Mouse (Mus musculus) monocyte, adult 5-6 weeks (primary cell): ENCODE measurements around the gene Hmgb2. TPM values are rescaled to one million over a fixed set of nuclear protein-coding genes. Genes with fewer than 3 reads are reported as not detected.
"Not testable (repeated sequence)": the region's sequence is repeated elsewhere in the genome, so short reads cannot be mapped to it uniquely, and the experiment has no call there.

Experiments used
- ATAC-seq: fragments of 153-309, 156-312 bp; replicated peaks from 2 replicates; pipeline ENCODE4 v1.8.0; 2017; ENCODE audit warnings: mild to moderate bottlenecking; ENCODE audit not compliant: low TSS enrichment, insufficient number of reproducible peaks, severe bottlenecking, poor library complexity, low FRiP score
- total RNA-seq: library from RNA; stranded (forward); fragments of 200-1000, 200-491, 200-594 nt; gene quantifications from 3 replicates; pipeline ENCODE4 v1.2.3, GENCODE M21; 2017

The Hmgb2 gene
- total RNA-seq, 1 experiment from 2014 or later, result 175 TPM

- not testable (repeated sequence) for ATAC-seq
Measured at GRCm38 (mm10) chr8:57505500-57505899, 6.2 kb upstream of the Hmgb2 start.

- no peak for ATAC-seq
Measured at GRCm38 (mm10) chr8:57507556-57508063, 4.1 kb upstream of the Hmgb2 start.

- no peak for ATAC-seq
Measured at GRCm38 (mm10) chr8:57508657-57509056, 3.0 kb upstream of the Hmgb2 start.

- no peak for ATAC-seq
Measured at GRCm38 (mm10) chr8:57510791-57511315, 854 bp upstream of the Hmgb2 start.

- ATAC-seq, result no peak
Measured at GRCm38 (mm10) chr8:57512141-57513056, 692 bp downstream of the Hmgb2 start.

- ATAC-seq, result not testable (repeated sequence)
Measured at GRCm38 (mm10) chr8:57513178-57513661, 1.5 kb downstream of the Hmgb2 start.

- not testable (repeated sequence) for ATAC-seq
Measured at GRCm38 (mm10) chr8:57516685-57517084, 5.0 kb downstream of the Hmgb2 start.

GRCm38 (mm10) chr8:57517723-57518122 is 6.0 kb downstream of the Hmgb2 start:
- ATAC-seq, result no peak

- no peak for ATAC-seq
Measured at GRCm38 (mm10) chr8:57520186-57520786, 8.6 kb downstream of the Hmgb2 start.

GRCm38 (mm10) chr8:57528036-57528435 is 16.3 kb downstream of the Hmgb2 start:
- no peak for ATAC-seq

GRCm38 (mm10) chr8:57530238-57530637 is 18.5 kb downstream of the Hmgb2 start:
- ATAC-seq, result no peak

GRCm38 (mm10) chr8:57530666-57531349 is 19.1 kb downstream of the Hmgb2 start:
- peak; percentile 86 for ATAC-seq

- ATAC-seq, result no peak
Measured at GRCm38 (mm10) chr8:57532223-57532622, 20.5 kb downstream of the Hmgb2 start.

GRCm38 (mm10) chr8:57533106-57533505 is 21.4 kb downstream of the Hmgb2 start:
- ATAC-seq, result no peak

- ATAC-seq, result no peak
Measured at GRCm38 (mm10) chr8:57534495-57534894, 22.8 kb downstream of the Hmgb2 start.

GRCm38 (mm10) chr8:57536167-57536566 is 24.5 kb downstream of the Hmgb2 start:
- no peak for ATAC-seq

GRCm38 (mm10) chr8:57538601-57539000 is 26.9 kb downstream of the Hmgb2 start:
- ATAC-seq, result no peak

- no peak for ATAC-seq
Measured at GRCm38 (mm10) chr8:57540110-57540838, 28.6 kb downstream of the Hmgb2 start.
